23 mouse cellular contexts compared by ENCODE assay signal in genomic region chr5:113351768-113352167, GRCm38 (mm10). TPM values are rescaled to one million over a fixed set of nuclear protein-coding genes. Genes with fewer than 3 reads are reported as not detected.
DNase-seq lines count a peak whose midpoint lies in the region; ATAC-seq and TF ChIP-seq lines count a peak whose summit lies in the region.
"Had no signal": no experiment of that assay in that cellular context is flagged by ENCODE, and none has a peak within 500 bp of the region (broad histone marks: within the 10 kb centered on the region; RNA-seq: fewer than 3 reads in every experiment).

No protein-coding gene starts in this region.

- DNase-seq in forebrain, postnatal 0 days: peak; percentile 81
- no peak for DNase-seq in forebrain, embryonic 11.5 days (ENCODE audit: low spot score)
- peak; percentile 65 for DNase-seq in neural tube, embryonic 11.5 days (ENCODE audit: low spot score)
- DNase-seq in neural tube, embryonic 10.5 days (ENCODE audit: extremely low spot score, low spot score): no peak
- peak; percentile 63 for DNase-seq in hindbrain, embryonic 14.5 days (ENCODE audit: low spot score)
- DNase-seq in layer of hippocampus, postnatal 36 days: peak; percentile 31 to 33
- no peak for DNase-seq in cerebellum, adult 11-12 months
- DNase-seq: cerebellum, adult 8-10 months; gastrocnemius, postnatal 36 days; right cerebral cortex, postnatal 14 days; thymus, postnatal 4 days had no signal

- H3K27me3 ChIP-seq in forebrain, postnatal 0 days (ENCODE audit: insufficient read depth, low read length): peaks cover 8% of the 10 kb centered on the region
- H3K27me3 ChIP-seq in forebrain, embryonic 11.5 days (ENCODE audit: control insufficient read depth, insufficient read depth, low read length): peaks cover 14% of the 10 kb centered on the region; the same call in 1 of the 2 replicates
- H3K27me3 ChIP-seq in neural tube, embryonic 11.5 days (ENCODE audit: control insufficient read depth, insufficient read depth, low read length): peaks cover 17% of the 10 kb centered on the region
- H3K27me3 ChIP-seq in hindbrain, embryonic 14.5 days (ENCODE audit: control insufficient read depth, insufficient read depth, low read length): peaks cover 44% of the 10 kb centered on the region

- WGBS in forebrain, postnatal 0 days: 34% methylated on average over 3 of the region's 3 CpGs
- WGBS in forebrain, embryonic 11.5 days: 66% methylated on average over 3 of the region's 3 CpGs
- 60% methylated on average over 3 of the region's 3 CpGs for WGBS in neural tube, embryonic 11.5 days
- WGBS in hindbrain, embryonic 14.5 days: 21% methylated on average over 3 of the region's 3 CpGs

- H3K27ac ChIP-seq in forebrain, postnatal 0 days (ENCODE audit: low read depth, low read length): 0 out of 2 replicates have a peak overlapping the region, but pooled peaks have one; percentile 51
- H3K27ac ChIP-seq in forebrain, embryonic 11.5 days (ENCODE audit: low read depth, low read length): no peak overlapping the region
- H3K27ac ChIP-seq in neural tube, embryonic 11.5 days (ENCODE audit: low read depth, low read length): no peak overlapping the region
- no peak overlapping the region for H3K27ac ChIP-seq in hindbrain, embryonic 14.5 days
- H3K27ac ChIP-seq: kidney, postnatal 0 days; liver, embryonic 15.5 days; neural tube, embryonic 13.5 days had no signal

- no peak overlapping the region for H3K4me3 ChIP-seq in forebrain, postnatal 0 days (ENCODE audit: low read depth, low read length)
- H3K4me3 ChIP-seq in forebrain, embryonic 11.5 days (ENCODE audit: low read depth, low read length): no peak overlapping the region
- no peak overlapping the region for H3K4me3 ChIP-seq in neural tube, embryonic 11.5 days (ENCODE audit: low read depth, low read length)
- no peak overlapping the region for H3K4me3 ChIP-seq in hindbrain, embryonic 14.5 days (replicated peaks; ENCODE audit: low read length)
- H3K4me3 ChIP-seq: liver, embryonic 15.5 days; neural tube, embryonic 13.5 days had no signal

- H3K4me1 ChIP-seq in forebrain, postnatal 0 days (ENCODE audit: insufficient read depth): peaks cover 10% of the 10 kb centered on the region; the same call in 1 of the 2 replicates
- H3K4me1 ChIP-seq in forebrain, embryonic 11.5 days (replicated peaks; ENCODE audit: control insufficient read depth, insufficient read depth, low read length): peaks cover 16% of the 10 kb centered on the region
- peaks cover 18% of the 10 kb centered on the region for H3K4me1 ChIP-seq in neural tube, embryonic 11.5 days (ENCODE audit: control insufficient read depth, insufficient read depth, low read length)
- H3K4me1 ChIP-seq in hindbrain, embryonic 14.5 days (replicated peaks; ENCODE audit: control insufficient read depth, insufficient read depth, low read length): peaks cover 20% of the 10 kb centered on the region; the same call in 1 of the 2 replicates
- H3K4me1 ChIP-seq: liver, embryonic 15.5 days had no signal

- H3K4me2 ChIP-seq in forebrain, postnatal 0 days (ENCODE audit: low read depth): no peak overlapping the region
- H3K4me2 ChIP-seq in forebrain, embryonic 11.5 days (ENCODE audit: low read depth, low read length, severe bottlenecking): no peak overlapping the region
- H3K4me2 ChIP-seq in neural tube, embryonic 11.5 days (ENCODE audit: low read depth): no peak overlapping the region
- no peak overlapping the region for H3K4me2 ChIP-seq in hindbrain, embryonic 14.5 days (replicated peaks)
- H3K4me2 ChIP-seq: liver, embryonic 15.5 days; neural tube, embryonic 13.5 days had no signal

- no peak for TF ChIP-seq CTCF in forebrain, postnatal 0 days (IDR thresholded peaks at IDR 0.05; ENCODE audit: low read depth)

- ATAC-seq in forebrain, postnatal 0 days: peak; percentile 96
- no peak for ATAC-seq in forebrain, embryonic 11.5 days (replicated peaks; ENCODE audit: low FRiP score)
- ATAC-seq in neural tube, embryonic 11.5 days (ENCODE audit: insufficient read depth, low FRiP score, low TSS enrichment): peak; percentile 40; the same call in 1 of the 2 replicates
- ATAC-seq in hindbrain, embryonic 14.5 days (ENCODE audit: low FRiP score): peak; percentile 35; the same call in 1 of the 2 replicates
- no peak for ATAC-seq in CD4-positive, CD25-positive, alpha-beta regulatory T cell, adult 4 months
- ATAC-seq: inflammation-experienced regulatory T-cells, adult 6 months had no signal

- no peak overlapping the region for H3K9ac ChIP-seq in forebrain, postnatal 0 days
- H3K9ac ChIP-seq in forebrain, embryonic 11.5 days (ENCODE audit: low read length): no peak overlapping the region
- H3K9ac ChIP-seq in neural tube, embryonic 11.5 days (ENCODE audit: low read length): no peak overlapping the region
- no peak overlapping the region for H3K9ac ChIP-seq in hindbrain, embryonic 14.5 days
- H3K9ac ChIP-seq: liver, embryonic 15.5 days; neural tube, embryonic 13.5 days had no signal

- no peaks in the 10 kb centered on the region for H3K36me3 ChIP-seq in forebrain, postnatal 0 days (ENCODE audit: insufficient read depth)
- no peaks in the 10 kb centered on the region for H3K36me3 ChIP-seq in forebrain, embryonic 11.5 days (ENCODE audit: control insufficient read depth, insufficient read depth, low read length)
- H3K36me3 ChIP-seq in neural tube, embryonic 11.5 days (ENCODE audit: control insufficient read depth, insufficient read depth, low read length): no peaks in the 10 kb centered on the region
- H3K36me3 ChIP-seq in hindbrain, embryonic 14.5 days (replicated peaks; ENCODE audit: control insufficient read depth, insufficient read depth): no peaks in the 10 kb centered on the region
- H3K36me3 ChIP-seq: liver, embryonic 15.5 days; neural tube, embryonic 13.5 days had no signal

- no peaks in the 10 kb centered on the region for H3K9me3 ChIP-seq in forebrain, postnatal 0 days (ENCODE audit: low read length)
- H3K9me3 ChIP-seq in forebrain, embryonic 11.5 days (ENCODE audit: control insufficient read depth, low read length): no peaks in the 10 kb centered on the region
- H3K9me3 ChIP-seq in neural tube, embryonic 11.5 days (ENCODE audit: control insufficient read depth, low read length): no peaks in the 10 kb centered on the region
- H3K9me3 ChIP-seq in hindbrain, embryonic 14.5 days (ENCODE audit: control insufficient read depth, low read length): no peaks in the 10 kb centered on the region
- H3K9me3 ChIP-seq: liver, embryonic 15.5 days; neural tube, embryonic 13.5 days had no signal

RNA-seq across cellular contexts. Expression of gene Aym1, which starts 5.3 kb away (rescaled TPM):
- not detected in 2 replicates for total RNA-seq in forebrain, postnatal 0 days (2014; rRNA removed)
- not detected in 2 replicates for polyA plus RNA-seq in forebrain, postnatal 0 days (2015; fragmentation: Nextera tagmentation; extraction: Ambion mirVana)
- not detected in 2 replicates for polyA plus RNA-seq in forebrain, embryonic 11.5 days (2014; fragmentation: Nextera tagmentation; extraction: Ambion mirVana)
- polyA plus RNA-seq in neural tube, embryonic 11.5 days (2014; fragmentation: Nextera tagmentation; extraction: Ambion mirVana): not detected in 2 replicates
- not detected in 2 replicates for polyA plus RNA-seq in hindbrain, embryonic 14.5 days (2014; fragmentation: Nextera tagmentation; extraction: Ambion mirVana)
- not detected for total RNA-seq in layer of hippocampus, postnatal 36 days (2021)
- polyA plus RNA-seq in CD4-positive, CD25-positive, alpha-beta regulatory T cell, adult 4 months (2017; shearing (Covaris generic)): not detected
- total RNA-seq: gastrocnemius, postnatal 36 days; megakaryocyte progenitor cell, adult 5-6 weeks; MEL had no signal
- polyA plus RNA-seq: C2C12; embryonic facial prominence, embryonic 11.5 days; heart, embryonic 14.5 days; inflammation-experienced regulatory T-cells, adult 6 months; kidney, postnatal 0 days; limb, embryonic 11.5 days; liver, embryonic 15.5 days; neural tube, embryonic 13.5 days; stomach, embryonic 14.5 days had no signal

RNA-seq across cellular contexts. Expression of gene Sgsm1, which starts 41.2 kb away (rescaled TPM):
- 42.0 and 48.7 TPM in 2 replicates for total RNA-seq in forebrain, postnatal 0 days (2014; rRNA removed)
- 10.1 and 16.5 TPM in 2 replicates for polyA plus RNA-seq in forebrain, postnatal 0 days (2015; fragmentation: Nextera tagmentation; extraction: Ambion mirVana)
- polyA plus RNA-seq in forebrain, embryonic 11.5 days (2014; fragmentation: Nextera tagmentation; extraction: Ambion mirVana): 14.4 and 15.7 TPM in 2 replicates
- 8.5 and 10.7 TPM in 2 replicates for polyA plus RNA-seq in neural tube, embryonic 11.5 days (2014; fragmentation: Nextera tagmentation; extraction: Ambion mirVana)
- polyA plus RNA-seq in hindbrain, embryonic 14.5 days (2014; fragmentation: Nextera tagmentation; extraction: Ambion mirVana): 14.8 and 15.0 TPM in 2 replicates
- total RNA-seq in layer of hippocampus, postnatal 36 days (2021): 10 to 100 TPM; 86.9 to 88.3 TPM
- polyA plus RNA-seq in CD4-positive, CD25-positive, alpha-beta regulatory T cell, adult 4 months (2017; shearing (Covaris generic)): not detected
- total RNA-seq: MEL had no signal
- polyA plus RNA-seq: inflammation-experienced regulatory T-cells, adult 6 months had no signal

Comparison
In these comparisons a context has a peak if more than half of its experiments do, and no peak if none do; other contexts are left out.
1. ATAC-seq: peak in forebrain, postnatal 0 days (single experiment), neural tube, embryonic 11.5 days (single experiment) and hindbrain, embryonic 14.5 days (single experiment); none in forebrain, embryonic 11.5 days (single experiment) and CD4-positive, CD25-positive, alpha-beta regulatory T cell, adult 4 months (single experiment).
2. DNase-seq: peak in forebrain, postnatal 0 days (single experiment), neural tube, embryonic 11.5 days (single experiment), hindbrain, embryonic 14.5 days (single experiment) and layer of hippocampus, postnatal 36 days (2 of 2); none in forebrain, embryonic 11.5 days (single experiment), neural tube, embryonic 10.5 days (single experiment) and cerebellum, adult 11-12 months (single experiment).